Mouse (Mus musculus): Measurements from ENCODE around the gene Asb3. TPM values are rescaled to one million over a fixed set of nuclear protein-coding genes. Genes with fewer than 3 reads are reported as not detected.

Gene Asb3
- 65.9 TPM for polyA plus RNA-seq (2017; shearing (Covaris generic))

DNA sequence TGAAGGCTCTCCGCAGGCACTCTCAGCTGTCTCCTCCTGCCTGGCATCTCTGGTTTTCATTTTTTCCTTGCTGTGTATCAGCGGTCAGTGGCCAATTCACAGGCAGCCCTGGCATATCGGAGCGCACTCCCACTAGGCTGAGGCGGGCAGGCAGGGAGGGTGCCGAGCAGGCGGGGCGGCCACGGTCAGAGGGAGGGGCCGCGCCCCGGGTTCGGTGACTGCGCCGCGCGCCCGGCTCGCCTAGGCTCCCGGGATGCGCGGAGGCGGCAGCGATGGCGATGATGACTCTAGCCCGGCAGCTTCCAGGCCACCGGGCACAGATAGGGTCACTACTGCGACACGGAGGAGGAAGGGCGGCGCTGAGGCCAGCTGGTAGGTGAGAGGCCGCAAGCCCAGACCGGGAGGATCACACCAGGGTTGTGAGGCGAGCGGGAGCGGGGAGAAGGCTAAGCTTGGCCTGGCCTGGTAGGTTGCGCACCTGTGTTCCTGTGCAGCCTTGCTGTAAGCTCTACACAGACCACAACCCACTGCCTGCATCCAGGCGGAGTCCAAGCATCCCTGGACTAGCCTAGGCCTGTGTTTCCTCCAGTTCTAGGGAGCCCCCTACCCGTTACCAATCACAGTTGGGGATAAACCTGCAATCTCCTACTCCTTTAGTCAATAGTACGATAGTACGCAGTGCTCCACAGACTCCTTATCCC, at the start of gene Asb3, which contains the start of gene Gpr75:
Gene Asb3, plus strand, starts transcription at position 246 of the 701 bp plus-strand sequence.
Gene Gpr75, plus strand, starts transcription at position 188 of the 701 bp plus-strand sequence.

DNA sequence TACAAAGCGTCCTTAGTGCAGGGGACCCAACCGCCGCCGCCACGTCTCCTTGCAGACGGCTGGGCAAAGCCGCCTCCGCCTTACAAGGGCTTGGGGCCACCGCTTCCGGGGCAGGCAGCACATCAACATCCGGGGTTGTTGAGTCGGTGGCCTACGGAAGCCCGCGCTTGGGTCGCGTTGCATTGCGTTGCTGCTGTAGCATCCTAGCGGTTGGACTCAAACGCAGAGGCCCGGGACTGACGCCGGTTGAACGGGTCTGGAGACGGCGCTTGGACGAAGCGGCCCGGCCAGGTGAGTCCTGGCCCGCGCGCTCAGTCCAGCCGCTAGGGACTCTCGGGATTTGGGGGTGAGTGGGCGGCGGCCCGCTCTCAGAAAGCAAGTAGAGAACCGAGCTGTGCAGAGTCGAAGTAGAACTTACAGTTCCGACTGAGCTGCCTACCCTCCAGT, 69.1 kb downstream of the Asb3 start, which contains the start of gene Erlec1:
Gene Erlec1, minus strand, starts transcription at position 57 of the 447 bp plus-strand sequence.

DNA sequence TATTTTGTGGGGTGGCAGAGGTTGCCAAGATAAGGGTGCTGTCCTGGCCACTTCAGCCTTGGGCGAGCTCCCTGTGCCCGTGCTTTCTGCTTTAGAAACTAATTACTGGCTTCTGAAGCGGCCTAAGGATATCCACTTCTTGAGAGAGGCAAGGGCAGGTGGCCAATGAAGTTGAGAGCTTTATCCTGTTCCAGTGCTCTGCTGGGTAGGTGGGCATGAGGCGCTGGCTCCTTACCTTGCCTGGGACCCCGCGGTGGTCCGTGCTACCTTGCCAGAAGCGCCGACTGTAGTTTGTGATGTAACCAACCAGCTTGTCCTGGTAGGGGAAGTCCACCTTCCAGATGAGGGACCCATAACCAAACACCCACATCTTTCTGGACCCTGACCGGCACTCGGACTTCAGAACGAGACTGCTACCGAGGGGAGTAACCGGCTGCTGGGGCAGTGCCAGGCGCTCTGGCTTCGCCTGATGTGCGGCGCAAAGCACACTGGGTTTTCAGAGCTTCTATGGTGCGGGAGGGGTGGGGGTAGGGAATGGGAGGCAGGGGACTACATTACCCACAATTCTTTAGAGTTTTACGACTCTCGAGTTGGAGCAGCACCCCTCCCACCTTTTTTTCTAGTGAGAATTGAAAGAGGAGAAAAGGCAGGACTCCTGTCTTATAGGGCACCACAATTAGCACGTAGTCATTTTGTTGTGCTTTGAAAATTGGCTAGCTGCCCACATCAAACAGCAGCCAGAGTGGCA, 100.8 kb downstream of the Asb3 start, which contains the start of gene Chac2:
Gene Chac2, minus strand, starts transcription at position 474 of the 748 bp plus-strand sequence.

Other genes with a start within 250 kb of the Asb3 start
- 0.91 TPM for gene Acyp2, start 235.8 kb upstream of the Asb3 start, polyA plus RNA-seq (2017; shearing (Covaris generic))
- gene Psme4, start 113.7 kb upstream of the Asb3 start, polyA plus RNA-seq (2017; shearing (Covaris generic)) = 9.9 TPM
- gene Gpr75, start 58 bp upstream of the Asb3 start, polyA plus RNA-seq (2017; shearing (Covaris generic)) = not detected
- 7.9 TPM for gene Erlec1, start 68.9 kb downstream of the Asb3 start, polyA plus RNA-seq (2017; shearing (Covaris generic))
- 8.3 TPM for gene Chac2, start 100.9 kb downstream of the Asb3 start, polyA plus RNA-seq (2017; shearing (Covaris generic))

All from inflammation-experienced regulatory T-cells, adult 16 weeks (primary cell).